Mouse (Mus musculus) testis, postnatal 14 days (tissue): ENCODE results near the gene Cysltr2.

Source experiments
- DNase-seq: peaks from one replicate; pipeline ENCODE4 v3.0.0; 2021; ENCODE audit warnings: low spot score

Gene Cysltr2

GRCm38 (mm10) chr14:73048937-73049336 is at the start of gene Cysltr2:
Gene Cysltr2, minus strand, starts transcription at chr14:73049114.
- no peak for DNase-seq

GRCm38 (mm10) chr14:73094802-73095550 is 46.1 kb upstream of the Cysltr2 start:
- no peak for DNase-seq

- DNase-seq: no peak
These were observed 44.0 kb upstream of the Cysltr2 start for GRCm38 (mm10) chr14:73092871-73093270.

- no peak for DNase-seq
These were observed 39.3 kb upstream of the Cysltr2 start for GRCm38 (mm10) chr14:73088224-73088623.

- no peak for DNase-seq
These were observed 38.8 kb upstream of the Cysltr2 start for GRCm38 (mm10) chr14:73087746-73088145.

GRCm38 (mm10) chr14:73087247-73087646 is 38.3 kb upstream of the Cysltr2 start:
- peak; percentile 9 for DNase-seq

- DNase-seq: no peak
These were observed 37.5 kb upstream of the Cysltr2 start for GRCm38 (mm10) chr14:73086425-73086824.

GRCm38 (mm10) chr14:73083563-73083962 is 34.6 kb upstream of the Cysltr2 start:
- no peak for DNase-seq

- DNase-seq: no peak
These were observed 15.5 kb upstream of the Cysltr2 start for GRCm38 (mm10) chr14:73064460-73064859.

GRCm38 (mm10) chr14:73058755-73059154 is 9.8 kb upstream of the Cysltr2 start:
- DNase-seq: no peak

- no peak for DNase-seq
These were observed 8.8 kb upstream of the Cysltr2 start for GRCm38 (mm10) chr14:73057764-73058163.

GRCm38 (mm10) chr14:73056813-73057212 is 7.9 kb upstream of the Cysltr2 start:
- DNase-seq: no peak

- DNase-seq: no peak
These were observed 3.5 kb downstream of the Cysltr2 start for GRCm38 (mm10) chr14:73045199-73045928.

GRCm38 (mm10) chr14:73041689-73042088 is 7.2 kb downstream of the Cysltr2 start:
- DNase-seq: no peak

- no peak for DNase-seq
These were observed 15.6 kb downstream of the Cysltr2 start for GRCm38 (mm10) chr14:73033290-73033689.

GRCm38 (mm10) chr14:73031218-73031617 is 17.7 kb downstream of the Cysltr2 start:
- DNase-seq: no peak

- DNase-seq: no peak
These were observed 31.6 kb downstream of the Cysltr2 start for GRCm38 (mm10) chr14:73017272-73017671.

- no peak for DNase-seq
These were observed 33.5 kb downstream of the Cysltr2 start for GRCm38 (mm10) chr14:73015386-73015785.

- DNase-seq: no peak
These were observed 35.0 kb downstream of the Cysltr2 start for GRCm38 (mm10) chr14:73013723-73014544.

GRCm38 (mm10) chr14:73001814-73002213 is 47.1 kb downstream of the Cysltr2 start:
- no peak for DNase-seq

- DNase-seq: peak; percentile 42
These were observed 48.6 kb downstream of the Cysltr2 start for GRCm38 (mm10) chr14:73000325-73000724.

GRCm38 (mm10) chr14:72998111-72998510 is 50.8 kb downstream of the Cysltr2 start:
- no peak for DNase-seq

GRCm38 (mm10) chr14:72986044-72986443 is 62.9 kb downstream of the Cysltr2 start:
- no peak for DNase-seq
